Mouse (Mus musculus): ENCODE measurements around the gene Mfsd2a. TPM values are rescaled to one million over a fixed set of nuclear protein-coding genes. Genes with fewer than 3 reads are reported as not detected.

Mfsd2a gene
- total RNA-seq (2021), result under 1 TPM in 1 of 2 experiments, not detected in 1; 0.10 TPM
- long read RNA-seq, experiment 1, result 0 reads
- long read RNA-seq, experiment 2, result 0 reads

- Histone ChIP-seq H3K27ac (no peak within 1 kb of the TSS; the same call in 1 of the 2 replicates), H3K4me3 (peak within 1 kb of the TSS; percentile 75)
- DNase-seq, result peak; percentile 66
- intact Hi-C loops (cut with DNase I), result no loop called here
- no peak for TF ChIP-seq CTCF (IDR thresholded peaks at IDR 0.05)
These were observed at the start of gene Mfsd2a for GRCm38 (mm10) chr4:122961100-122961567. Gene Mfsd2a, minus strand, starts transcription at chr4:122961188.

- TF ChIP-seq CTCF (IDR thresholded peaks at IDR 0.05), result no peak
- Histone ChIP-seq H3K27ac (no peak overlapping the region), H3K4me3 (no peak overlapping the region)
- intact Hi-C loops (cut with DNase I), result no loop called here
- DNase-seq, result no peak
These were observed 44.3 kb upstream of the Mfsd2a start for GRCm38 (mm10) chr4:123005054-123005966.

- no peak for TF ChIP-seq CTCF (IDR thresholded peaks at IDR 0.05)
These were observed 39.8 kb upstream of the Mfsd2a start for GRCm38 (mm10) chr4:123000617-123001342.

GRCm38 (mm10) chr4:123000130-123000529, 39.1 kb upstream of the Mfsd2a start:
- no peak for TF ChIP-seq CTCF (IDR thresholded peaks at IDR 0.05)
- intact Hi-C loops (cut with DNase I), result no loop called here
- peak overlapping the region; percentile 21 for H3K4me3 ChIP-seq
- no peak for DNase-seq
- H3K27ac ChIP-seq, result no peak overlapping the region

More at GRCm38 (mm10) chr4:123000617-123001342, 39.8 kb upstream of the Mfsd2a start:
- intact Hi-C loops (cut with DNase I), result no loop called here
- Histone ChIP-seq H3K27ac (no peak overlapping the region), H3K4me3 (peak overlapping the region; percentile 21)
- no peak for DNase-seq

DNA sequence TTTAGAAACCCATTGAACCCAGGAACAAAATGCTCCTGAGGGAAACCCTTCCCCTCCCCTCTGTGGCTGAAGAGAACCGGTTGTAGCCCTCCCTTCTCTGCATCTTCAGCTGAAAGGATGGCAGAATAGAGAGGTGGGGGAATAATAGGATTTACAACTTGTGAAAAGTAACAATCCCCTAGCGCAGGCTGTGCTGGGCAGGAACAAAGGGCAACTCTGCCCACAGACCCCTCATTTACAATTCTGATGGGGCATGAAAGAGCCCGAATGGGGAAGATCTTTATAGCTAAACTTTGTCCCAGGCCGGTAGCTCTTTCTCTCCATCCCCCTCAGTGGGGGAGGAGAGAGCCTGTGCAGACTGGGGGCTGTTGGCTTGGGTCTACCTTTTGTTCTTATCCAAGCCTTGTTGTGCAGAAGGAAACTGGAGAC, 38.3 kb upstream of the Mfsd2a start:
- TF ChIP-seq CTCF (IDR thresholded peaks at IDR 0.05), result no peak
- intact Hi-C loops (cut with DNase I), result no loop called here
- no peak overlapping the region for H3K27ac ChIP-seq
- DNase-seq, result no peak
- H3K4me3 ChIP-seq, result no peak overlapping the region

- intact Hi-C loops (cut with DNase I), result no loop called here
- no peak overlapping the region for H3K4me3 ChIP-seq
- no peak for TF ChIP-seq CTCF (IDR thresholded peaks at IDR 0.05)
- H3K27ac ChIP-seq, result no peak overlapping the region
- no peak for DNase-seq
These were observed 37.7 kb upstream of the Mfsd2a start for GRCm38 (mm10) chr4:122998537-122999262.

GRCm38 (mm10) chr4:122996618-122997381, 35.8 kb upstream of the Mfsd2a start:
- peak; percentile 37 for DNase-seq
- peak overlapping the region; percentile 86 for H3K4me3 ChIP-seq
- TF ChIP-seq CTCF (IDR thresholded peaks at IDR 0.05), result 0 out of 2 replicates have a peak, but pooled peaks have one; percentile 0
- no peak overlapping the region for H3K27ac ChIP-seq
- intact Hi-C loops (cut with DNase I), result no loop called here

DNA sequence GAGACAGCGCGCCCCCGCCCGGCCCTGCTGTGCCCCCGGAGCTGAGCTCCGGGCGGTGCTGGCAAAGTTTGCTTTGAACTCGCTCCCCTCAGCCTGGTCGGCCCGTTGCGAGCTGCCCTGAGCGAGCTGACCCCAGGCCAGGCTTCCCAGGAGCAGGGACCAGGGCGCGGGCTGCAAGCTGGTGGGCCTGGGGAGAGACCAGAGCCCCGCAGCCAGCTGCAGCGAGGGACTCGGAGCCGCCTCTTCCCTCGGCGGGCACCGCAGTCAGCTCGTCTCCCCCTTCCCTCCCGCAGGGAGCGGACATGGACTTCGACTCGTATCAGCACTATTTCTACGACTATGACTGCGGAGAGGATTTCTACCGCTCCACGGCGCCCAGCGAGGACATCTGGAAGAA, 35.2 kb upstream of the Mfsd2a start:
- intact Hi-C loops (cut with DNase I), result no loop called here
- TF ChIP-seq CTCF (IDR thresholded peaks at IDR 0.05), result no peak
- Histone ChIP-seq H3K4me3 (peak overlapping the region; percentile 86), H3K27ac (0 out of 2 replicates have a peak overlapping the region, but pooled peaks have one; percentile 3)
- DNase-seq, result peak; percentile 36

DNA sequence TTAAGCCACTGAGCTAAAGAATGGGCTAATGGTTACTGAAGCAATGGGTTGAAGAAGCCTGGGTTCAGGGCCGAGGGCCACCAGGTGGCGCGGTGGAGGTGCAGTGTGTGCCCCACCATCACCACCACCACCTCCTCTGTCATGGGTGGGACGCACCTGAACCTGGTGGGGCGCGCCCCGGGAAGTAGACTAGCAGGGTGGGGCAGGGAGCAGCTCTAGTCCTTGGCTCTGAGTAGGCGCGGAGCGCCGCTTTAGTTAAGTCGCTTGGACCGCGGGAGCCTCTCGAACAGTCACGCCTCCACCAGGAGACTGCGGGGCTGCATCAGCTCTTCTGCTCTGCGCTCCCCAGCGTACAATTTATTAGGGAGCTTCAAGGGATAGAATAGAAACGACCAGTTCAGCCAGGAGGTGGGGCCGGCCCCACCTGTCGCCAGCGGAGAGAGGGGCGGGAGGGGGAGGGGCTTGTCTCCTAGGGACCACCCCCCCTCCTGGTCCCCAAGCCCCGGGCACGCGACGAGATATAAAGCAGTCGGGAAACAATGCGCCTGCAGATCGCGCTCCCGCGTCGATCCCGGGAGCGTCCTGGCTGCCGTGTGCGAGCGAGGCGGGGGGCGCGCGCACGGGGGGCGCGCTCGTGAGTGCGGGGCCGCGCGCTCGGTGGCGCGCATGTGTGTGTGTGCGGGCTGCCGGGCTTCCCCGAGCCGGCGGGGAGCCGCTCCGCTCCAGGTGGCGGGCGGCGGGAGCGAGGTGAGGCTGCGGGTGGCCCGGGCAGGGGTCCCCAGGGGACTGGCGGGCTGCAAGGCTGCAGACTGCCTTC, 34.6 kb upstream of the Mfsd2a start, which contains the start of gene Mycl:
Mycl (plus strand) TSS at position 249 of the 817 bp plus-strand sequence.
- peak; percentile 84 for DNase-seq
- peak within 1 kb of the TSS; percentile 86 for H3K4me3 ChIP-seq
- intact Hi-C loops (cut with DNase I), result loop anchor here (1.0 kb wide), 1 partner anchor 88 kb away; no protein-coding TSS in a partner anchor
- TF ChIP-seq CTCF (IDR thresholded peaks at IDR 0.05), result peak; percentile 96
- H3K27ac ChIP-seq, result 0 out of 2 replicates have a peak within 1 kb of the TSS, but pooled peaks have one; percentile 3

GRCm38 (mm10) chr4:122992276-122992675, 31.3 kb upstream of the Mfsd2a start:
- intact Hi-C loops (cut with DNase I), result no loop called here
- DNase-seq, result no peak
- no peak for TF ChIP-seq CTCF (IDR thresholded peaks at IDR 0.05)

More at GRCm38 (mm10) chr4:122992276-122992675, 31.3 kb upstream of the Mfsd2a start:
- Histone ChIP-seq H3K27ac (no peak overlapping the region), H3K4me3 (no peak overlapping the region)

Data from gastrocnemius, adult 2 months (tissue).